Mouse (Mus musculus) induced T-regulatory cell, adult 2 months (primary cell): ENCODE data around the gene Ftsj1.

ENCODE experiments used
- DNase-seq: peaks from one replicate; pipeline ENCODE4 v3.0.0-alpha.2; 2012; ENCODE audit warnings: low read depth

Gene Ftsj1

GRCm38 (mm10) chrX:8218114-8218513 is 34.1 kb downstream of the Ftsj1 start:
- no peak for DNase-seq

GRCm38 (mm10) chrX:8217383-8217782 is 34.8 kb downstream of the Ftsj1 start:
- DNase-seq, result no peak

- DNase-seq, result no peak
These were observed 40.6 kb downstream of the Ftsj1 start for GRCm38 (mm10) chrX:8211490-8212207.

GRCm38 (mm10) chrX:8209720-8210119 is 42.5 kb downstream of the Ftsj1 start:
- DNase-seq, result no peak

- no peak for DNase-seq
These were observed 45.0 kb downstream of the Ftsj1 start for GRCm38 (mm10) chrX:8207224-8207623.

GRCm38 (mm10) chrX:8206694-8207197 is 45.5 kb downstream of the Ftsj1 start:
- no peak for DNase-seq

GRCm38 (mm10) chrX:8206015-8206693 is 46.1 kb downstream of the Ftsj1 start, which contains the start of gene Porcn:
Porcn (minus strand) TSS chrX:8206525.
- peak; percentile 29 for DNase-seq

GRCm38 (mm10) chrX:8205551-8205950 is 46.7 kb downstream of the Ftsj1 start:
- no peak for DNase-seq

GRCm38 (mm10) chrX:8205088-8205487 is 47.1 kb downstream of the Ftsj1 start:
- no peak for DNase-seq

- DNase-seq, result no peak
These were observed 48.1 kb downstream of the Ftsj1 start for GRCm38 (mm10) chrX:8204076-8204475.

- DNase-seq, result no peak
These were observed 49.1 kb downstream of the Ftsj1 start for GRCm38 (mm10) chrX:8203105-8203504.

- DNase-seq, result peak; percentile 49
These were observed 58.8 kb downstream of the Ftsj1 start, which contains the start of gene Ebp for GRCm38 (mm10) chrX:8193419-8193723. Ebp (minus strand) TSS chrX:8193512.

GRCm38 (mm10) chrX:8192640-8193418 is 59.4 kb downstream of the Ftsj1 start:
- DNase-seq, result peak; percentile 87

GRCm38 (mm10) chrX:8192126-8192639 is 60.0 kb downstream of the Ftsj1 start:
- DNase-seq, result peak; percentile 26
